Mouse (Mus musculus): ENCODE measurements around the gene 1810055G02Rik. TPM values are rescaled to one million over a fixed set of nuclear protein-coding genes. Genes with fewer than 3 reads are reported as not detected.

Gene 1810055G02Rik
- polyA plus RNA-seq, 1 experiment = 11.1 TPM

DNA sequence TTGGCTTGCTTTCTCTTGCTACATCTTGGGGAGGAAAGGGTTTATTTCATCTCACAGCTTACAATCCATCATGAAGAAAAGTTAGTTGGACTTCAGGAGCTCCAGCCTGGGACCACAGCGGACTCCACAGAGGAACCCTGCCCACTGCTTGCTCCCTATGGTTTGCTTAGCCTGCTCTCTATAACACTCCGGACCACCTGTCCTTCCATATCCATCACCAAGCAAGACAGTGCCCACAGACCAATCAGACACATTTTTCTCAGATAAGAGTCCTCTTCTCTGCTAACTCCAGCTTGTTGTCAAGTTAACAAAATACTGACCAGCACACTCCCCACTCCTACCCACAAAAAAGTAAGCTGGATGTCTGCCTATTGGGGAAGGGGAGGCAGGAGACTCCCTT lies 13.6 kb upstream of the 1810055G02Rik start:
- no peaks in the 10 kb centered on the region for H3K36me3 ChIP-seq (replicated peaks; ENCODE audit: low read length)
- H3K9me3 ChIP-seq = peaks cover 5% of the 10 kb centered on the region
- no peak overlapping the region for H3K4me3 ChIP-seq (replicated peaks)
- peaks cover 7% of the 10 kb centered on the region for H3K4me1 ChIP-seq
- H3K27me3 ChIP-seq (replicated peaks) = peaks cover 30% of the 10 kb centered on the region
- TF ChIP-seq GATA1 (IDR thresholded peaks at IDR 0.05; ENCODE audit: borderline replicate concordance, low read length) (no peak), FLI1 (IDR thresholded peaks at IDR 0.05; ENCODE audit: low read length) (no peak)

- Histone ChIP-seq H3K27me3 (replicated peaks) (peaks cover 25% of the 10 kb centered on the region), H3K36me3 (replicated peaks; ENCODE audit: low read length) (no peaks in the 10 kb centered on the region), H3K4me3 (replicated peaks) (no peak overlapping the region), H3K4me1 (peaks cover 10% of the 10 kb centered on the region), H3K9me3 (no peaks in the 10 kb centered on the region)
- TF ChIP-seq FLI1 (IDR thresholded peaks at IDR 0.05; ENCODE audit: low read length) = no peak
- no peak for TF ChIP-seq GATA1 (IDR thresholded peaks at IDR 0.05; ENCODE audit: borderline replicate concordance, low read length)
Observed at GRCm38 (mm10) chr19:3695006-3695405, 13.1 kb upstream of the 1810055G02Rik start.

GRCm38 (mm10) chr19:3695471-3695870 lies 12.6 kb upstream of the 1810055G02Rik start:
- peaks cover 12% of the 10 kb centered on the region for H3K4me1 ChIP-seq
- no peaks in the 10 kb centered on the region for H3K9me3 ChIP-seq
- TF ChIP-seq GATA1 (IDR thresholded peaks at IDR 0.05; ENCODE audit: borderline replicate concordance, low read length) (no peak), FLI1 (IDR thresholded peaks at IDR 0.05; ENCODE audit: low read length) (no peak)
- no peaks in the 10 kb centered on the region for H3K36me3 ChIP-seq (replicated peaks; ENCODE audit: low read length)
- H3K27me3 ChIP-seq (replicated peaks) = peaks cover 27% of the 10 kb centered on the region
- H3K4me3 ChIP-seq (replicated peaks) = no peak overlapping the region

GRCm38 (mm10) chr19:3695976-3696375 lies 12.1 kb upstream of the 1810055G02Rik start:
- TF ChIP-seq GATA1 (IDR thresholded peaks at IDR 0.05; ENCODE audit: borderline replicate concordance, low read length) (no peak), FLI1 (IDR thresholded peaks at IDR 0.05; ENCODE audit: low read length) (no peak)
- Histone ChIP-seq H3K4me3 (replicated peaks) (no peak overlapping the region), H3K9me3 (no peaks in the 10 kb centered on the region), H3K4me1 (peaks cover 16% of the 10 kb centered on the region), H3K36me3 (replicated peaks; ENCODE audit: low read length) (no peaks in the 10 kb centered on the region), H3K27me3 (replicated peaks) (peaks cover 27% of the 10 kb centered on the region)

DNA sequence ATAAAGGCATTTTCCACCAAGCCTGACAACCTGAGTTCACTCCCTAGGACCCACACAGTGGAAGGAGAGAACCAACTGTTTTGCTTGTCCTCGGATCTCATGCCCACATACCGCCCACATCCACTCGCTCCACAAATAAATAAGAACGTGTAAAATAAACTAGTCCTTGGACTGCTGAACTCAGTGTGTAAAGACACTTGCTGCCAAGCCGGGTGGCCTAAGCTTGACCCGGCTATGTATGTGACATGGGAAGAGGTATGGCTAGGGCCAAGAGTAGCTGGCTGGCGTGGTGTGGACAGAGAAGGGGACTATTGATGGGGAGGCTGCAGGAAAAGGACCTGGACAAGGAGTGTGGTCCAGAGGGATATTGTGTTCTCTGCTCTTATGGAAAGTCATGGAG lies 10.1 kb upstream of the 1810055G02Rik start:
- Histone ChIP-seq H3K4me1 (peaks cover 19% of the 10 kb centered on the region), H3K27me3 (replicated peaks) (peaks cover 17% of the 10 kb centered on the region), H3K4me3 (replicated peaks) (no peak overlapping the region), H3K9me3 (no peaks in the 10 kb centered on the region), H3K36me3 (replicated peaks; ENCODE audit: low read length) (no peaks in the 10 kb centered on the region)
- TF ChIP-seq GATA1 (IDR thresholded peaks at IDR 0.05; ENCODE audit: borderline replicate concordance, low read length) (no peak), FLI1 (IDR thresholded peaks at IDR 0.05; ENCODE audit: low read length) (no peak)

DNA sequence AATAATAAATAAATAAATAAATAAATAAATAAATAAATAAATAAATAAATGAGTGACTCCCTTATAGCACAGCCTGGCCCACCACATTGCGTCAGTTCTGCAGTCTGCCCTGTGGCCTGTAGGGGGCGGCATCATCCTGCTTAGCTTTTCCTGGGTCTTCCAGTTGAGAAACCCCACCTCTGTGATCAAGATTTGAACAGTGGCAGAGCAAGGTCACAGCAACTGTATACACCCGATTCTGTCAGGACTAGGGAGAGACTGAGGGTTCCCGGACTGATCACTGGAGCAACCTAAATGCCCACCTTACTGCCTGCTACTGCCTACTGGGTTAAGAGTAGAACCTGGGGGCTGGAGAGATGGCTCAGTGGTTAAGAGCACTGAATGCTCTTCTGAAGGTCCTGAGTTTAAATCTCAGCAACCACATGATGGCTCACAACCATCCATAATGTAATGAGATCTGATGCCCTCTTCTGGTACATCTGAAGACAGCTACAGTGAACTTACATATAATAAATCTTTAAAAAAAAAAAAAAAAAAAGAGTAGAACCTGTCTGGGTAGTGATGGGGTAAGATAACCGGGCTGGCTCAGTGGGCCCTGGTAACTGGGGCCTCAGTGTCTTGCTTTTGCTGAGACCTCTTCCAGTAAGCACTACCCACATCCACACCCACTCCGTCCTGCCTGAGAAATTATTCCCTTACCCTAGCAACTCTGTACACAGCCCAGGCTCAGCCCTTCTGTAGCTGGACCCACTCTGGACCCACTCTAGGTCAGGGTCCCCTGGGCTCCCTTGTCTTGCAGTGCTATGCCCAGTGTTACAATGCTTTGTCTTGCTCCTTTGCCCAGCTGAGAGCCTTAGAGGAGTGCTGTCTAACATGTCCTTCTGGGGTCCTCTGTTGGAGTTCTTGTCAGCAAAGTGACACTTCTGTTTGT lies 8.3 kb upstream of the 1810055G02Rik start:
- Histone ChIP-seq H3K9me3 (no peaks in the 10 kb centered on the region), H3K4me1 (peaks cover 19% of the 10 kb centered on the region), H3K4me3 (replicated peaks) (no peak overlapping the region), H3K36me3 (replicated peaks; ENCODE audit: low read length) (no peaks in the 10 kb centered on the region), H3K27me3 (replicated peaks) (peaks cover 10% of the 10 kb centered on the region)
- no peak for TF ChIP-seq GATA1 (IDR thresholded peaks at IDR 0.05; ENCODE audit: borderline replicate concordance, low read length)
- TF ChIP-seq FLI1 (IDR thresholded peaks at IDR 0.05; ENCODE audit: low read length) = no peak

DNA sequence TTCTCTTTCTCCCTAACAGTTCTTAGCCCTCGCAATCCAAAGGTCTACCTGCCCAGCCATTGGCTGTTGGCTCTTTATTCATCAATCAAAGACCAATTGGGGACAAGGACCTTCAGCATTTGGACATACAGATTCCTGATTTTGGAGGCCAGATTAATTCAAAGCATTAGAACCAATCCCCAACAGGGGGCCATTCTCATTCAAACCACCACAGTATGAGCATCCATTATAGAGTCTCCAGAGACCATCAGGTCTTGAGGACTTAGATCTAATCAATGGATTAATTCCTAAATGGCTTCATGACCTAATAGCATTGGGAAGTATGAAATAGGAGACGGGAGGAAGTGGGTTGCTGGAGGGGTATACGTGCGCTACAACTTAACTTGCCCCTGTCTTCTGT lies 5.6 kb upstream of the 1810055G02Rik start:
- Histone ChIP-seq H3K4me1 (peaks cover 27% of the 10 kb centered on the region), H3K4me3 (replicated peaks) (no peak overlapping the region), H3K9me3 (no peaks in the 10 kb centered on the region), H3K36me3 (replicated peaks; ENCODE audit: low read length) (no peaks in the 10 kb centered on the region), H3K27me3 (replicated peaks) (peaks cover 7% of the 10 kb centered on the region)
- TF ChIP-seq GATA1 (IDR thresholded peaks at IDR 0.05; ENCODE audit: borderline replicate concordance, low read length) (no peak), FLI1 (IDR thresholded peaks at IDR 0.05; ENCODE audit: low read length) (no peak)

DNA sequence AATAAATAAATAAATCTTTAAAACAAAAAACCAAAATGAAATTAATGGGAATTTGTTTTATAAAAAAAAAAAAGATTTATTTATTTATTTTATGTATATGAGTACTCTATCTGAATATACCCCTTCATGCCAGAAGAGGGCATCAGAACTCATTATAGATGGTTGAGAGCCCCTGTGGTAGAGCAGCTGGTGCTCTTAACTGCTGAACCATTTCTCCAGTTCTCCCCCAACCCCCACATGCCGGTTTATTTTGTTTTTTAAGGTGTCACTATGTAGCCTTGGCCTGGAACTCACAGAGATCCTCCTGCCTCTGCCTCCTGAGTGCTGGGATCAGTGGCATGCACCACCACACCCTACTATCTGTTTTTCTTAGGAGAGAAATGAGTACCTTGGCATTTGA lies 1.8 kb upstream of the 1810055G02Rik start:
- H3K4me3 ChIP-seq (replicated peaks) = no peak overlapping the region
- no peaks in the 10 kb centered on the region for H3K9me3 ChIP-seq
- no peaks in the 10 kb centered on the region for H3K27me3 ChIP-seq (replicated peaks)
- peaks cover 2% of the 10 kb centered on the region for H3K36me3 ChIP-seq (replicated peaks; ENCODE audit: low read length)
- no peak for TF ChIP-seq FLI1 (IDR thresholded peaks at IDR 0.05; ENCODE audit: low read length)
- no peak for TF ChIP-seq GATA1 (IDR thresholded peaks at IDR 0.05; ENCODE audit: borderline replicate concordance, low read length)
- H3K4me1 ChIP-seq = peaks cover 36% of the 10 kb centered on the region

- Histone ChIP-seq H3K9me3 (no peaks in the 10 kb centered on the region), H3K27me3 (replicated peaks) (no peaks in the 10 kb centered on the region), H3K4me1 (peaks cover 32% of the 10 kb centered on the region), H3K4me3 (replicated peaks) (peak overlapping the region; percentile 99), H3K36me3 (replicated peaks; ENCODE audit: low read length) (peaks cover 6% of the 10 kb centered on the region)
- TF ChIP-seq FLI1 (IDR thresholded peaks at IDR 0.05; ENCODE audit: low read length) (no peak), GATA1 (IDR thresholded peaks at IDR 0.05; ENCODE audit: borderline replicate concordance, low read length) (no peak)
Observed at GRCm38 (mm10) chr19:3707553-3707952, 540 bp upstream of the 1810055G02Rik start.

GRCm38 (mm10) chr19:3709013-3709787 lies 1.1 kb downstream of the 1810055G02Rik start:
- TF ChIP-seq FLI1 (IDR thresholded peaks at IDR 0.05; ENCODE audit: low read length) (no peak), GATA1 (IDR thresholded peaks at IDR 0.05; ENCODE audit: borderline replicate concordance, low read length) (no peak)
- Histone ChIP-seq H3K27me3 (replicated peaks) (no peaks in the 10 kb centered on the region), H3K4me3 (replicated peaks) (peak overlapping the region; percentile 99), H3K36me3 (replicated peaks; ENCODE audit: low read length) (peaks cover 11% of the 10 kb centered on the region), H3K9me3 (no peaks in the 10 kb centered on the region), H3K4me1 (peaks cover 32% of the 10 kb centered on the region)

Measured in megakaryocyte, embryonic 14.5 days (primary cell).